Mouse (Mus musculus) stomach, postnatal 0 days (tissue): ENCODE results near the gene Mdga2. TPM values are rescaled to one million over a fixed set of nuclear protein-coding genes. Genes with fewer than 3 reads are reported as not detected.

Experiments used
- ATAC-seq: fragments of 200-750 bp; cut with Nextera tagmentation; 2 replicates; pipeline ENCODE4 v1.8.0; 2017; ENCODE audit not compliant: low FRiP score, low TSS enrichment
- DNase-seq: peaks from one replicate; pipeline ENCODE4 v3.0.0-alpha.2; 2016; ENCODE audit warnings: low spot score
- H3K27ac ChIP-seq: fragments of 300-500 bp; sonication (generic); replicated peaks from 2 replicates; pipeline ENCODE4 v1.5.1; 2014; ENCODE audit warnings: mild to moderate bottlenecking, control low read depth
- H3K27me3 ChIP-seq: fragments of 300-500 bp; sonication (generic); 2 replicates; pipeline ENCODE4 v1.6.1; 2014; ENCODE audit warnings: low read length; ENCODE audit not compliant: control insufficient read depth, insufficient read depth
- H3K36me3 ChIP-seq: fragments of 300-500 bp; sonication (generic); 2 replicates; pipeline ENCODE4 v1.6.1; 2014; ENCODE audit warnings: low read length, mixed read lengths; ENCODE audit not compliant: control insufficient read depth, insufficient read depth
- H3K4me1 ChIP-seq: fragments of 300-500 bp; sonication (generic); replicated peaks from 2 replicates; pipeline ENCODE4 v1.6.1; 2014; ENCODE audit warnings: antibody characterized with exemption; ENCODE audit not compliant: control insufficient read depth, insufficient read depth
- H3K4me2 ChIP-seq: fragments of 300-500 bp; sonication (generic); replicated peaks from 2 replicates; pipeline ENCODE4 v1.6.1; 2014; ENCODE audit warnings: low read depth, mild to moderate bottlenecking, control low read depth, moderate library complexity
- H3K4me3 ChIP-seq: fragments of 300-500 bp; sonication (generic); 2 replicates; pipeline ENCODE4 v1.5.1; 2014; ENCODE audit warnings: low read depth, low read length, control low read depth
- H3K9ac ChIP-seq: fragments of 300-500 bp; sonication (generic); 2 replicates; pipeline ENCODE4 v1.6.1; 2014; ENCODE audit warnings: mild to moderate bottlenecking, low read length, control low read depth, mixed read lengths
- H3K9me3 ChIP-seq: fragments of 300-500 bp; sonication (generic); 2 replicates; pipeline ENCODE4 v1.6.1; 2016; ENCODE audit warnings: low read length; ENCODE audit not compliant: control insufficient read depth
- CTCF ChIP-seq: IDR thresholded peaks from 2 replicates; pipeline ENCODE4 v1.5.1; 2016; ENCODE audit warnings: antibody characterized with exemption, low read depth, mild to moderate bottlenecking, moderate library complexity
- EP300 ChIP-seq: optimal IDR thresholded peaks from 2 replicates; pipeline ENCODE3; 2016; ENCODE audit warnings: antibody characterized with exemption
- WGBS: fragments of 180-500 bp; shearing (Covaris S2); extraction: QIAGEN DNeasy Blood & Tissue Kit; methylation state at CpG from one replicate; pipeline ENCODE4 v1.1.7; 2014; 5-methylcytosine and 5-hydroxymethylcytosine counted together
- polyA plus RNA-seq: library from polyadenylated mRNA; unstranded; fragments of >200 nt; fragmentation: Nextera tagmentation; extraction: Ambion mirVana; gene quantifications from 2 replicates; pipeline ENCODE4 v1.2.1, GENCODE M21; 2015

The Mdga2 gene
- 0.31 and 0.45 TPM in 2 replicates for polyA plus RNA-seq

DNA sequence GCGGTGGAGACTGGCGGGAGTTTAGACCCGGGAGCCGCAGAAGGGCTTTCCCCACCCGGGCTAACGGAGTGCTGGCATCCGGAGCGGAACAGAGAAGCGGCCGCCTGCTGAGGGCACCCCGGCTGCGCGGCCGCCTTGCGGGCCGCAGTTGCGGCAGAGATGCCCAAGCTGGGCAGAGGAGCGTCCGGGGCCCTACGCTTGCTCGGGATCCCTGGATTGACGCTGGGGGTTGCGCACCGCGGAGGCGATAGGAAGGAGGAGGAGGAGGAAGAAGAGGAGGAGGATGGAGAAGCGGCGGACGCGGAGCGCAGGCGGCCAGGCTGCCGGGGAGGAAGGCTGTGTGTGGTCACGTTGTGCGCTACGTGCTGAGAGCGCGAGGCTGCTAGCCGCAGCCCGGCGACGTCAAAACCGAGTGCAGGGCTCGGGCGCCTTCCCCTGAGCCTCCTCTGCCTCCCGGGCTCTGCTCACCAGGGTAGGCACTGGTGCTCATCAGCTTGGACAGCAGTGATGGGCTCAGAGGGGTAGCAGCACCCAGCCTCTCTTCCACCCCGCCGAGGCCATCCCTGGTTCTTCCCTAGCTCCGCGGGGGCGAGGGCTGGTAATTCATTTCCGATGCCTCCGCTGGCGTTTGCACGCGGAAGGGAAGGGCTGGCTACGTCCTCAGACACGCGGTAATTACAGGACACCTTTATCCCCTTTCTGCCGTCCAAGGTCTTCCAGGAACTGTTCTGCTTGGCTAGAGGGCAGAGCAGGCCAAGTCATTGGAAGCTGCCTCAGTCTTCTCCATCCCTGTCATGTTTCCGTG, at the start of gene Mdga2:
Gene Mdga2, minus strand, starts transcription at position 329 of the 805 bp plus-strand sequence.
- TF ChIP-seq CTCF (no peak), EP300 (no peak)
- peak within 1 kb of the TSS; percentile 90 for H3K4me2 ChIP-seq
- peak within 1 kb of the TSS; percentile 49 for H3K4me3 ChIP-seq
- under 1% methylated on average over 53 of the region's 61 CpGs for WGBS
- no peaks in the 10 kb centered on the region for H3K36me3 ChIP-seq
- DNase-seq (peak; percentile 21), ATAC-seq (0 out of 2 replicates have a peak, but pooled peaks have one; percentile 35)
- no peaks in the 10 kb centered on the region for H3K4me1 ChIP-seq
- H3K27ac ChIP-seq = no peak within 1 kb of the TSS
- peaks cover 12% of the 10 kb centered on the region for H3K27me3 ChIP-seq
- peak within 1 kb of the TSS; percentile 45 for H3K9ac ChIP-seq
- H3K9me3 ChIP-seq = no peaks in the 10 kb centered on the region

DNA sequence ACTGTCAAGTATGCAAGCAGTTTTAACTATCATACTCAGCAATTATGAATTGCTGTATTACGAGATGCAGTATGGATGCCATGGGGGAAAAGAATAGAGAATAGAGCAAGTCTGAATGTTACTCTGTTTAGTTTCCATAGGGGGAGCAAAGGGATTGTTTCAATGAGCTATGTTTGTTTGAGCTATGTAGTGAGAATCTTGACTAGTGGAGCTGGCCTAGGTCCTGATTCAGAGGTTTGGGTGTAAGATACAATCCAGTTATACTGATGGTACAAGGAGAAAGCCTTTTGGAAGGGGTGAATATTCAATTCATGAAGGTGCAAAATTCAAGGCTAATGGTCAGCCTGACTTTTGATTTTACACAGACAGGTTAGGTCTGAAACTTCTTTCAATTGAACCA, 45.1 kb upstream of the Mdga2 start:
- no peak for ATAC-seq
- WGBS = 86% methylated on average over 1 of the region's 1 CpGs
- no peak overlapping the region for H3K27ac ChIP-seq
- no peaks in the 10 kb centered on the region for H3K4me1 ChIP-seq
- no peak overlapping the region for H3K4me3 ChIP-seq
- DNase-seq = no peak
- H3K9ac ChIP-seq = no peak overlapping the region
- H3K9me3 ChIP-seq = no peaks in the 10 kb centered on the region
- TF ChIP-seq EP300 (no peak), CTCF (peak; percentile 36)
- no peaks in the 10 kb centered on the region for H3K36me3 ChIP-seq
- H3K27me3 ChIP-seq = no peaks in the 10 kb centered on the region
- H3K4me2 ChIP-seq = no peak overlapping the region

DNA sequence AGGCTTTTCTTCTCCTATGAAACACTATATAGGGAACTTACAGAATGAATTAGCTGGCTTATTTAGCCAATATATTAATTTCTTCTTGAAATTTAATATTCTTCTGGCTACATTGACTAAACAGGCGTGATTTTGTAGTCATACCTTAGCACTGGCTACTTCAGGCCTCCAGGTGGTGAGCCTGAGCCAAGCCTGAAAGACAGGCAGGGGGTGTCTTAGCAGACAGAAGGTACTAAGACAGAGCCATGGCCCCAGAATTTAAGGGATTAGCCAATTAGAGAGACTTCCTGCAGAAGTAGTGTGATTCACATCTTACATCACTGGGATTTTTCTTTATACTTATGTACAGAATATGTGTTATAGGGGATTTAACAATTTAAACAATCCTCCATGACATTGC, 1.2 kb upstream of the Mdga2 start:
- no peak overlapping the region for H3K27ac ChIP-seq
- H3K4me2 ChIP-seq = no peak overlapping the region
- H3K36me3 ChIP-seq = no peaks in the 10 kb centered on the region
- no peak overlapping the region for H3K4me3 ChIP-seq
- H3K4me1 ChIP-seq = no peaks in the 10 kb centered on the region
- ATAC-seq (no peak), DNase-seq (no peak)
- peak; percentile 17; the same call in 1 of the 2 replicates for TF ChIP-seq CTCF
- no peak for TF ChIP-seq EP300
- no peaks in the 10 kb centered on the region for H3K9me3 ChIP-seq
- 49% methylated on average over 1 of the region's 1 CpGs for WGBS
- peaks cover 12% of the 10 kb centered on the region for H3K27me3 ChIP-seq
- H3K9ac ChIP-seq = no peak overlapping the region

DNA sequence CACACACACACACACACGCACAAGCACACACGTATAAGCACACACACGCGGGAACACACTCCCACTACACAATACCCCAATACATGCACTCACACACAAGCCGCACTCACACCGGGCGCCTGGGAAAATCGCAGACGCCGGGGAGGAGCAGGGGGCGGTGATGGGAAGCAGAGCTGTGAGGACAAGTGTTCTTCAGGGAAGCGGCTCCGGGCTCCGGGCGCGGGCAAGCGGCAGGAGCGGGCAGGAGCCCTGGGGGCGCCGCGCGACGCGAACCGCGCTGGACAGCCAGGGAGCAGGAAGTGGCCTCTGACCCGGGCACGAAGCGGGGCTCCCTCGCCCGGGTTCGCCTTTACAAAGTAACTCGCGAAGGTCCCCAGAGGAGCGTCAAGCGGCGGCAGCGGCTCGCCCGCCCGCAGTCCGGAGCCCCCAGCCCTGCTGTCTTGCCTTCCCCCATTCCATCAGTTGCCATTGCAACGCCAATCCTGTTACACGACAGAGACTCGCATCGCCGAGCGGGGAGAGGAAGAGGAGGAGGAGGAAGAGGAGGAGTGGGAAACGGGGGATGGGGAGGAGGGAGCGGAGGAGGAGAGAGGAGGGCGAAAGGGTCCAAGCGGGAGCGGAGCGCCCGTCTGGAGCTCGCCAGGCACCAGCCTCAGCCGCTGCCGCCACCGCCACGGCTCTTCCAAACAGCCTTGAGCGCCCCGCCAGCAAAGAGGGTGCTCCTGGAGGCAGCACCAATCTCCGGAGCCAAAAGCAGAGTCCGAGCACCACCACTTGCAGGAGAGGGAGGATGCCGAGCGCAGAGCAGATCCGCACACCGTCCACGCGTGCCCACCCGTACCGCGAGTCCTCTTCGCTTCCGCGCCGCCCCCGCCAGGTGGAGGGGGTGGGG, 774 bp downstream of the Mdga2 start:
- TF ChIP-seq EP300 (no peak), CTCF (no peak)
- DNase-seq (peak; percentile 22), ATAC-seq (0 out of 2 replicates have a peak, but pooled peaks have one; percentile 45)
- Histone ChIP-seq H3K4me2 (peak overlapping the region; percentile 90), H3K4me1 (no peaks in the 10 kb centered on the region), H3K36me3 (no peaks in the 10 kb centered on the region), H3K27ac (no peak overlapping the region), H3K27me3 (peaks cover 12% of the 10 kb centered on the region), H3K4me3 (peak overlapping the region; percentile 49), H3K9me3 (no peaks in the 10 kb centered on the region), H3K9ac (peak overlapping the region; percentile 45)
- under 1% methylated on average over 71 of the region's 78 CpGs for WGBS

DNA sequence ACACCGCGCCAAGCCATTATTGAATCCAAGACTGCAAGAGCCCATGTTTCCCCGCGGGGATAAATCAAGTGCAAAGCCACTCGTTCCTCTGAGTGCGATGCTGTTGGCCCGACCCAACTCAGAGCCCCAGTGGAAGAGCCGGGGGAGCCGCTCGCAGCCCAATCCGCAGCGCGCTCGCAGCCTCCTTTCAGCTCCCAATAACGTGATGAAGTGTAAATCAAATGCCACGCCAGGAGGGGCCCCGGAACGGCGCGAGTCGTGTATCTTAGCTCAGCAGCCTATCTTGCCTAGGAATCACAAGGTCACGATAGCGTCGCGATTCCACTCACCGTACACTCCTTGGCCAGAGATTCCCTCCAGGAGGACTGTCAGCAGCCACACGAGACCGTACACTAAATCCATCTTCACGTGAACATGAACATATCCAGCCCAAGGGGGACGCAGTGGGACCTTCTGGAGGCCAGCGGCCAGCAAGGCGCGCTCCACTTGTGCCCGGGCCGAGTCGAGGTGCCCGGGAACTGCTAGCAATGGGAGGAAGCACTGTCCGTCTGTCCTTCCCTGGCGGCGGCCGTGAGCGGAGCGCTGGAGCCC, 1.6 kb downstream of the Mdga2 start:
- Histone ChIP-seq H3K4me3 (peak overlapping the region; percentile 49), H3K4me1 (no peaks in the 10 kb centered on the region), H3K4me2 (peak overlapping the region; percentile 90), H3K36me3 (no peaks in the 10 kb centered on the region), H3K27me3 (peaks cover 12% of the 10 kb centered on the region), H3K27ac (no peak overlapping the region), H3K9me3 (no peaks in the 10 kb centered on the region), H3K9ac (no peak overlapping the region)
- WGBS = under 1% methylated on average over 43 of the region's 43 CpGs
- ATAC-seq (no peak), DNase-seq (peak; percentile 15)
- TF ChIP-seq EP300 = no peak
- TF ChIP-seq CTCF = no peak
